Mouse (Mus musculus): ENCODE results near the gene Ap3b2. TPM values are rescaled to one million over a fixed set of nuclear protein-coding genes. Genes with fewer than 3 reads are reported as not detected.

Gene Ap3b2
- not detected for total RNA-seq (2023)

DNA sequence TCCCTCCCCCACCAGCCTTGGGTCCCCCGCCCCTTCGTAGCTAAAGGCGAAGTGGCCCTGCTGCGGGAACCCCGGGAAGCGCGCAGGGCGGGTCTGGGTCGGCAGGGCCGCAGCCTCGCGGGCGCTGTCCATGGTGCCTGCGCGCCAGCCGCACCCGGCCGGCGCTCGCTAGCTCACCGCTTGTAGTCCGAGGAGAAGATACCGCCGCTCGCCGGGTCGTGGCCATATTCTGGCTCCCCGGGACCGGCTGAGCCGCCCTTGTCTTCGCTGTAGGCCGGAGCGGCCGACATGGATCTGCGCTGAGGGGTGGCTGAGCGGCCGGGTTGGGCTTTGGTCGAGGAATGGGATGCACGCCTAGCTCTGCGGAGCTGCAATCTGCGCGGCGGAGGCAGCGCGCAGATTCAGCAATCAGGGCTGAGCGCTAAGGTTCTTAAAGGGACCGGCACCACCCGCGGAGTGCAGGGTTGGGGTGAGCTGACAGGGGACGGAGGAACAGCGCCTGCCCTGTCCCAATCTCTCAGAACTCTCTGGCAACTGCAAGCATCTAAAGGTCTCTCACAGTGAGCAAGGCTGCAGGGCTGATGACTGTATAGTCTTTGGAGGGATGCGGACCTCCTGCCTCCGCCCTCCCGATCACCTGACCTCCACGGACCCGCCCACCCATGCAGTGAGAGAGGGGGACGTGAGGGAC lies at the start of gene Ap3b2:
TSS of gene Ap3b2 (minus strand) at position 595 of the 691 bp plus-strand sequence.

DNA sequence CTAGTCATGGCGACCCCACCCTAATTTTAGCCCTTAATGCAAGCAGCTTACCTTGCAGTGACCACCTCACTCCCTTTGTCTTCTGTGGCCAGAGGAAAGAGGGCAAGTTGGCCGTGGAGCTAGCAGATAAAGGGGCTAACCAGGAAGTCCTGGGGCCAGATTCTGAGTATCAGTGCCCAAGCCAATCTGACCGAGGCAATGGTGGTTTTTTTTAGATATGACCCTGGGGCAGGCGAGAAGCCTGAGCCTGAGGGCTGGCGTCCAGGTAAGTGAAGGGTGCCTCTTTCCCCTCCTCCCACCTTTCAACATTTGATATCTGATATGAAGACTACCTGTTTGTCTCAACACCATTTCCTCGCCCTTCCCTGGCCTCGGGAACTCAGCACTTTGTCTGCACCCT lies 4.5 kb upstream of the Ap3b2 start, which contains the start of gene BC048679:
TSS of gene BC048679 (minus strand) at position 101 of the 400 bp plus-strand sequence.

DNA sequence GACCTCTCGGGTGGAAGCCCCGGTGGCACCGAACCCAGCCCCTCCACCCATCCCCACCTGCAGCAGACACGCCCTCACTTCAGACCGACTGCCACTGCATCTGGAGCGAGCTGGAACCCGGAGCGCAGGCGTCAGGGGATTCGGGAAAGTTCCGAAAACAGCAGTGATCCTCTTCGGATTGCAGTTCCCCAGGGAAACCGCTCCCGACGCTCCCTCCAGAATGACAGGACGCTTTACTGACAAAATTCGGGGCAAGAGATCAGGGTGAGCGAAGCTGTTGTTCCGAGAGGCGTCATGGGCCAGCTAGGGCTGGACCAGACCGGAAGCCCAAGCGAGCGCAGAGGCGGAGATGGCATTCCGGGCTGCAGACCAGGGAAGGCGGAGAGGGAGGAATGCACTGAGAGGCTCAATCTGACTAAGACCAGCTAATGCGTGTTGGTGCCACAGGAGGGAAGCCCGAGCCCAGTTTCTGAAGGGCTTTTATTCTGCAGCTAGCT lies 38.5 kb downstream of the Ap3b2 start, which contains the start of gene Cpeb1:
TSS of gene Cpeb1 (minus strand) at position 311 of the 497 bp plus-strand sequence.

Other genes starting within 250 kb of the Ap3b2 start
- 1,000 to 10,000 TPM; 1,165 to 1,225 TPM for gene Rps17, start 148.7 kb downstream of the Ap3b2 start, total RNA-seq (2023)
- gene Cpeb1, start 38.5 kb downstream of the Ap3b2 start, total RNA-seq (2023) = not detected
- not detected for gene BC048679, start 4.4 kb upstream of the Ap3b2 start, total RNA-seq (2023)
- 1 to 10 TPM; 2.3 to 2.6 TPM for gene Fsd2, start 73.0 kb upstream of the Ap3b2 start, total RNA-seq (2023)
- gene Whamm, start 77.3 kb upstream of the Ap3b2 start, total RNA-seq (2023) = 10 to 100 TPM; 23.0 to 25.0 TPM
- not detected for gene Homer2, start 213.6 kb upstream of the Ap3b2 start, total RNA-seq (2023)

Measured in monocyte, adult 59 days (primary cell).